8 mouse cellular contexts compared by ENCODE assay signal in genomic region chr15:88876155-88877020, GRCm38 (mm10). TPM values are rescaled to one million over a fixed set of nuclear protein-coding genes. Genes with fewer than 3 reads are reported as not detected.
DNase-seq lines count a peak whose midpoint lies in the region; ATAC-seq lines count a peak whose summit lies in the region.

No protein-coding gene starts in this region.

- peak; percentile 86 for DNase-seq in R1 (ENCODE audit: low read depth, low spot score)
- peak; percentile 78 for DNase-seq in cerebellum, adult 9-11 months
- peak; percentile 69 to 74 for DNase-seq in frontal cortex, postnatal 25 days (ENCODE audit: low spot score in 2 of 2)
- peak; percentile 56 to 65 for DNase-seq in left cerebral cortex, postnatal 25 days (ENCODE audit: low spot score in 2 of 2)
- DNase-seq in right cerebral cortex, postnatal 25 days = peak; percentile 72
- DNase-seq in urinary bladder, postnatal 4 days (ENCODE audit: low spot score in 2 of 2) = peak; percentile 65 to 87

- no peaks in the 10 kb centered on the region for H3K27me3 ChIP-seq in hindbrain, embryonic 15.5 days

- peak overlapping the region; percentile 16; the same call in 1 of the 2 replicates for H3K4me2 ChIP-seq in hindbrain, embryonic 15.5 days

- H3K9me3 ChIP-seq in hindbrain, embryonic 15.5 days = no peaks in the 10 kb centered on the region

- WGBS in hindbrain, embryonic 15.5 days = 14% methylated on average over 28 of the region's 28 CpGs

- H3K4me3 ChIP-seq in hindbrain, embryonic 15.5 days = no peak overlapping the region

- 0 out of 2 replicates have a peak, but pooled peaks have one; percentile 30 for ATAC-seq in hindbrain, embryonic 15.5 days (ENCODE audit: low FRiP score, low read depth)
- peak; percentile 89 for ATAC-seq in megakaryocyte-erythroid progenitor cell, adult 5-6 weeks (replicated peaks; ENCODE audit: low FRiP score, low TSS enrichment, poor library complexity, severe bottlenecking)

- no peaks in the 10 kb centered on the region for H3K36me3 ChIP-seq in hindbrain, embryonic 15.5 days

- intact Hi-C loops in left cerebral cortex, postnatal 25 days (cut with DNase I) = loop anchor here (1.0 to 5.0 kb wide), 3 partner anchors 46 to 186 kb away; no protein-coding TSS in a partner anchor

- no peaks in the 10 kb centered on the region for H3K4me1 ChIP-seq in hindbrain, embryonic 15.5 days (replicated peaks)

- no peak overlapping the region for H3K27ac ChIP-seq in hindbrain, embryonic 15.5 days (replicated peaks)

- H3K9ac ChIP-seq in hindbrain, embryonic 15.5 days = no peak overlapping the region

RNA-seq across cellular contexts. Expression of gene Pim3, which starts 14.4 kb away (rescaled TPM):
- 69.2 and 69.3 TPM in 2 replicates for polyA plus RNA-seq in hindbrain, embryonic 15.5 days (2015; fragmentation: Nextera tagmentation; extraction: Ambion mirVana)
- 10 to 100 TPM; 35.7 to 35.9 TPM for total RNA-seq in left cerebral cortex, postnatal 25 days (2021)
- total RNA-seq in megakaryocyte-erythroid progenitor cell, adult 5-6 weeks (2014; fragmentation: Nextera tagmentation) = 5.1 and 6.4 TPM in 2 replicates
- total RNA-seq in megakaryocyte-erythroid progenitor cell, adult 5-6 weeks (2017) = 5.5 and 12.5 TPM in 2 replicates

RNA-seq across cellular contexts. Expression of gene Creld2, which starts 56.9 kb away (rescaled TPM):
- 63.2 and 66.0 TPM in 2 replicates for polyA plus RNA-seq in hindbrain, embryonic 15.5 days (2015; fragmentation: Nextera tagmentation; extraction: Ambion mirVana)
- total RNA-seq in left cerebral cortex, postnatal 25 days (2021) = 10 to 100 TPM; 27.3 to 27.8 TPM
- 24.8 and 29.7 TPM in 2 replicates for total RNA-seq in megakaryocyte-erythroid progenitor cell, adult 5-6 weeks (2014; fragmentation: Nextera tagmentation)
- total RNA-seq in megakaryocyte-erythroid progenitor cell, adult 5-6 weeks (2017) = 47.8 and 50.9 TPM in 2 replicates

RNA-seq across cellular contexts. Expression of gene Alg12, which starts 57.3 kb away (rescaled TPM):
- polyA plus RNA-seq in hindbrain, embryonic 15.5 days (2015; fragmentation: Nextera tagmentation; extraction: Ambion mirVana) = 8.1 and 9.2 TPM in 2 replicates
- total RNA-seq in left cerebral cortex, postnatal 25 days (2021) = 10 to 100 TPM; 13.2 to 16.6 TPM
- total RNA-seq in megakaryocyte-erythroid progenitor cell, adult 5-6 weeks (2014; fragmentation: Nextera tagmentation) = 2.8 and 8.3 TPM in 2 replicates
- total RNA-seq in megakaryocyte-erythroid progenitor cell, adult 5-6 weeks (2017) = 3.3 and 5.2 TPM in 2 replicates
